Mouse (Mus musculus): ENCODE data around the gene Mettl6.

GRCm38 (mm10) chr14:31488055-31488454 lies 6.8 kb downstream of the Mettl6 start:
- TF ChIP-seq POLR2A (IDR thresholded peaks at IDR 0.05; ENCODE audit: extremely low read depth, insufficient read depth, low read length) (no peak), CTCF (IDR thresholded peaks at IDR 0.05; ENCODE audit: extremely low read depth, insufficient read depth, low read length) (no peak)
